Mouse (Mus musculus): Measurements from ENCODE around the gene Crtap. TPM values are rescaled to one million over a fixed set of nuclear protein-coding genes. Genes with fewer than 3 reads are reported as not detected.
"Not testable (repeated sequence)": the region's sequence is repeated elsewhere in the genome, so short reads cannot be mapped to it uniquely, and the experiment has no call there.

The Crtap gene
- total RNA-seq, 2 experiments from 2014 or later, result 33.4 to 43.6 TPM

DNA sequence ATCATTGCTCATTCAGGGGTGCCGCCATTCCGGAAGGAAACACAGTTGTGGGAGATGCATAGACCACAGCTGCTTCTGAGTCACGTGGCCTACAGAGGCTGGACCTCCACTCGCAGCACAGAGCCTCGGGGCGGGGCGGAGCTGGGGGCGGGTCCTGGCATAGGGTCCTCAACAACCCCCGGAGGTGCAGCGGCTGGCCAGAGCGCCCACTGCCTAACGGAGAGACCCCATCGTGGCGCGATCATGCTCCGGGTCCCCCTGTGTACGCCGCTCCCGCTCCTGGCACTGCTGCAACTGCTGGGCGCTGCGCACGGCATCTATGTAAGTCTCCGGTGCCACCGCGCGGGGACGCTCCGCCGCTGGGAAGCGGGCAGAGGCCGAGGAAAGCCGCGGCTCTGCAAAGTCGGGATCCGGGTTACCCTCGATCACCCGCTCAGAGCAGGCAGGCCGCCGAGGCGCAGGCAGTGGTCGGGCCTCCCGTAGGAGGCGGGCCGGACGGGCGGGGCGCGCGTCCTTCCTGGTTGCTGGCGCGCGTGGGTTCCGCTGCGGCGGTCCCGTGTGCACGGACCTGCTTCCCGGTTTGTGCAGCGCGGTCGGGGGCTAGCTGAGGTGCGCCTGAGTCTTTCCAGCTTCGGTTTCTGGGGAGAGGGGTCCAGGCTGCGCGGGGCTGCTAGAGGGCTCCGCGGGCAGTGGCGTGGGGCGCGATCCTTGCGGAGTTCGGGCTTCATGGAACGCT, 10.6 kb upstream of the Crtap start, which contains the start of the genes Glb1 and Tmppe:
Gene Glb1 (plus strand): TSS at position 128 of the 736 bp plus-strand sequence.
Gene Tmppe (plus strand): TSS at position 157 of the 736 bp plus-strand sequence.
- DNase-seq, result peak; percentile 85
- intact Hi-C loops (cut with DNase I; ENCODE audit: low total_unique reads), result no loop called here

- intact Hi-C loops (cut with DNase I; ENCODE audit: low total_unique reads), result no loop called here
- DNase-seq, result no peak
Measured at GRCm38 (mm10) chr9:114400588-114400948, 10.1 kb upstream of the Crtap start.

- intact Hi-C loops (cut with DNase I; ENCODE audit: low total_unique reads), result no loop called here
- no peak for DNase-seq
Measured at GRCm38 (mm10) chr9:114399680-114400079, 9.2 kb upstream of the Crtap start.

DNA sequence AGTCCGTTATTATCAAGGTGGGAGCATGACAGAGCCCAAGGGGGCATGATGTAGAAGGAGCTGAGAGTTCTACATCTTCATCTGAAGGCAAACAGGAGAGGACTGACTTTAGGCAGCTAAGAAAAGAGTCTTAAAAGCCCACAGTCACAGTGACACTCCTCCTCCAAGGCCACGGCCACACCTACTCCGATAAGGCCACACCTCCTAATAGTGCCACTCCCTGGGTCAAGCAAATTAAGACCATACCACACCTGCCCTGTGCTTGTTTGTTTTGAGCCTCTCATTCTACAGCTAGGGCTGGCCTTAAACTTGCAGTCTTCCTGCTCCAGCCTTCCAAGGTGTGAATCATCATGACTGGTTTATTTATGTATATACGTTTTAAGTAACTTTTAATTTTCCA, 4.8 kb upstream of the Crtap start:
- no peak for DNase-seq
- intact Hi-C loops (cut with DNase I; ENCODE audit: low total_unique reads), result no loop called here

GRCm38 (mm10) chr9:114394677-114395076, 4.2 kb upstream of the Crtap start:
- DNase-seq, result no peak
- intact Hi-C loops (cut with DNase I; ENCODE audit: low total_unique reads), result no loop called here

GRCm38 (mm10) chr9:114394136-114394535, 3.7 kb upstream of the Crtap start:
- intact Hi-C loops (cut with DNase I; ENCODE audit: low total_unique reads), result not testable (repeated sequence)

DNA sequence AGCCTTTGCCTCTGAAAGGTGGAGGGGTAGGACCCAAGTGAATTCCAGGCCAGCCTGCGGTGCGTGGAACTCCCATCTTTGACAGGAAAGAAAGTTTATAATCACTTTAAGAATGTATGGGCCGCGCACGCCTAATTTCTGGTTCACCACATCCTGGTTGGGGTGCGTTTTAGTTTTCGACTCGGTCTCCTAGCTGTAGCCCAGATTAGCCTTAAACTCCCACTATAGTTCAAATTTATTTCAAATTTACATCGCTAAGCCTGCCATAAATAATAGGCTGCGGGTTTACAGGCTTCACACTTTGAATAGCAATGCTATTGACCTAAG, 237 bp upstream of the Crtap start:
- DNase-seq, result no peak
- intact Hi-C loops (cut with DNase I; ENCODE audit: low total_unique reads), result no loop called here

More at GRCm38 (mm10) chr9:114394136-114394535, 3.7 kb upstream of the Crtap start:
- DNase-seq, result not testable (repeated sequence)

- intact Hi-C loops (cut with DNase I; ENCODE audit: low total_unique reads), result no loop called here
Measured at GRCm38 (mm10) chr9:114389371-114389904, 1.0 kb downstream of the Crtap start.

GRCm38 (mm10) chr9:114388701-114389370, 1.6 kb downstream of the Crtap start:
- DNase-seq, result no peak
- intact Hi-C loops (cut with DNase I; ENCODE audit: low total_unique reads), result no loop called here

More at GRCm38 (mm10) chr9:114389371-114389904, 1.0 kb downstream of the Crtap start:
- DNase-seq, result no peak

- intact Hi-C loops (cut with DNase I; ENCODE audit: low total_unique reads), result no loop called here
- no peak for DNase-seq
Measured at GRCm38 (mm10) chr9:114388288-114388687, 2.2 kb downstream of the Crtap start.

GRCm38 (mm10) chr9:114387086-114387485, 3.4 kb downstream of the Crtap start:
- DNase-seq, result no peak
- intact Hi-C loops (cut with DNase I; ENCODE audit: low total_unique reads), result no loop called here

GRCm38 (mm10) chr9:114385160-114385559, 5.3 kb downstream of the Crtap start:
- DNase-seq, result no peak
- intact Hi-C loops (cut with DNase I; ENCODE audit: low total_unique reads), result no loop called here

- intact Hi-C loops (cut with DNase I; ENCODE audit: low total_unique reads), result no loop called here
- DNase-seq, result no peak
Measured at GRCm38 (mm10) chr9:114384691-114385090, 5.8 kb downstream of the Crtap start.

- DNase-seq, result no peak
- intact Hi-C loops (cut with DNase I; ENCODE audit: low total_unique reads), result no loop called here
Measured at GRCm38 (mm10) chr9:114382936-114383710, 7.4 kb downstream of the Crtap start.

DNA sequence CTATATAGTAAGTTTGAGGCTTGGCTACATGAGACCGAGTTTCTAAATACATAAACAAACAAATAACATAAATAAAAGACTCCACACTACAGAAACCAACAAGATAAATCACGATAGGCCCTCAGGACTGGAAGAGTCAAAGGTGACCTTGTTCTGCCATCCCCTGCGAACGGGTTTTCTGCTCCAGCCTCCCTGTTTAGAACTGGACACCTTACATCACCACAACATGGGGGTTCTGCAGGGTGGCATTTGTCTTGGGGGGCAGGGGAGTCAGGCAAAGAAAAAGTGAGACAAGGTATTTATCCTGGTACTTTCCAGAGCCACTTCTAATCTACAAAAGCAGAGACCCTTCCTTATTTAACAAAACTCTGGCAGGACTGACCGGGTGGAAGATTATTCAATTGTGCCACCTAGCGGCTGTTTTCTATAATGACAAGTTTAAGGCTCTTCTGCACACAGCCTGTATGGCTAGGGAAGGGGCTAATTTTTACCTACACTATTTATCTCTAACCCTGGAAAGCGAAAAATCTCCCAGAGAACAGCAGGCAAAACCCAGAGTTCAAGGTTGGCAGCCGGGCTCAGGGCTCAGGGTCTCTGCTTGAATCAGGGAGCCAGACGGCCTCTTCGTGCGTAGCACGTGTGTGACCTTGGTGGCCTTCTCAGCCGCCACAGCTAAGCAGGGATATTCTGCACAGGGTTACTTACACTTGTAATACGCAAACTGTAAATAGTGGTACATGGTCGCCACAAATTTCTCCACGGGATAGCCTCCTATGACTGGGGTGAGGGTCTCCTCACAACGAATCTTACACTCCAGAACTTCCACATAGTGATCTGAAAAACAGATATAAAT, 9.4 kb downstream of the Crtap start:
- no peak for DNase-seq
- intact Hi-C loops (cut with DNase I; ENCODE audit: low total_unique reads), result no loop called here

DNA sequence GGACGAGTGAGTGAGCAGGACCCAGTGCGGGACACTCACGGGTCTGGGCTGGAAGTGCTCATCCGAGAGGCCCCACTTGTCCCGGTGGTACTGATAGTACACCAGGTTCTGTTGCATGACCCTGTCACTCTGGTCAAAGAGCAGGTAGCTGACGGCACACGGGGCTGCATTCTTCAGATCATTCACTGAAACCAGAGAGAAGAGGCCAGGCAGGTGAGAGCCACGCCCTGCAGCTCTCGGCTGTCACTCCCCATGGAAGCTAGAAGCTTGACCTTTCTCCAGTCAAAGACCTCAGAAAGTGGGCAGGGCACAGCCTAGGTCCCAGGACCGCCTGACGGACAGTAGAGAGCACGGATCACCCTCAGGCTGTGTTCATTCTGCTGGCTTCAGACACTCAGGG, 10.6 kb downstream of the Crtap start:
- no peak for DNase-seq
- intact Hi-C loops (cut with DNase I; ENCODE audit: low total_unique reads), result loop anchor here (5.0 kb wide), 1 partner anchor 58 kb away; no protein-coding TSS in a partner anchor

DNA sequence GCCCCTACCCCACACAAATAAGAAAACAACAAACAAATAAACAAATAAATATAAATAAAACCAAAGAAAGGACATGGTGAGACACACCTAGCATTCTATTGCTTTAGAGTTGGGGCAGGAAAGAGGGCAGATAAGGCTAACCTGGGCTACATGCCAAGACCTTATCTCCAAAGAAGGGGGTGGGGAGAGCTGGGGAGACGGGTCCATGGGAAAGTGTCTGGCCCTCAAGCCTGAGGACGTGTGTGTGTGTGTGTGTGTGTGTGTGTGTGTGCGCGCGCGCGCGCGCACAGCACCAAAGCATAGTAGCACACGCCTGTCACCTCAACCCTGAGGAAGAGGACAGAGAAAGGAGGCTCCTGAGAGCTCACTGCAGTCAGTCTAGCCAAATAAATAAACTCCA, 13.3 kb downstream of the Crtap start:
- intact Hi-C loops (cut with DNase I; ENCODE audit: low total_unique reads), result loop anchor here (5.0 kb wide), 1 partner anchor 55 kb away; no protein-coding TSS in a partner anchor
- no peak for DNase-seq

- intact Hi-C loops (cut with DNase I; ENCODE audit: low total_unique reads), result loop anchor here (5.0 kb wide), 1 partner anchor 53 kb away; no protein-coding TSS in a partner anchor
- DNase-seq, result no peak
Measured at GRCm38 (mm10) chr9:114375276-114375962, 15.1 kb downstream of the Crtap start.

All from gastrocnemius, postnatal 14 days (tissue).